Mouse (Mus musculus): ENCODE measurements around the gene Nmt1.

GRCm38 (mm10) chr11:103052078-103052477 is 24.1 kb downstream of the Nmt1 start:
- no peak for TF ChIP-seq CTCF (IDR thresholded peaks at IDR 0.05)
- no peak for TF ChIP-seq POLR2A (IDR thresholded peaks at IDR 0.05; ENCODE audit: insufficient read depth, low read depth, low read length)
